Mouse (Mus musculus): ENCODE results near the gene Slc9a1.

Gene Slc9a1

GRCm38 (mm10) chr4:133374011-133374410 is 4.5 kb downstream of the Slc9a1 start:
- DNase-seq (ENCODE audit: low read depth, low spot score): no peak

DNA sequence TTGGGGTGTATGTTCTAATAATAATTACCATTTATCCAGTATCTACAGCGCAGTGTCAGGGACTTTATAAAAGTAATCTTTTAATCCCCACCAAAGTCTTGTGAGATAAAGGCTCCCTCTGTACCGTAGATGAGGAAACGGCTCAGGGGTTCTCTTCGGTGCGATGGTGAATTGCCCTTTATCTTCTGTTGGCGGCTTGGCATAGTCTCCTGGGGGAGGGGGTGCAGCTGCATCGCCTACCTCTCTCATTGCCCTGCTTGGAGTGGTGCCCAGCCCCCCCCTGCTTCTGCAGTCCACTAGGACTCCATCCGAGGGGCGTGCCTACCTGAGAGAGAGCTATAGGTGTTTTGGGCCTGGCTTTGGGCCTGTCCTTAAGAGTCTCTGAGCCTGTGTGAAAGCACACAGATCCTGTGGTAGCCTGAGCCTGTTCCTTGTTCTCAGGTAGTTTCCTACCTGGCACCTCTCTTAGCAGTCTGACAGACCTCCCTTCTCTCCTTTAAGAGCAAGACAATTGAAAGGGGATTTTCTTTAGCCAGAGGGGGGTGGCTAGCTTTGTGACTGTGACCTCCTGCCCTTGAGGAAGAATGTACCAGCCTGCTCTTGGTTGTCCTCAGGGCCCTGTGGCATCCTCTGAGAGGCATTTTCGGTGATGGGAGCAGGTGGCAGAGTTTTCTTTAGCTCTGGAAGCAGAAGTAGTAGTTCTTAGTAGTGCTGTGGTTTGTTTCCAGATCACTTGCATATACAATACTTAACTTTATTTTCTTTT is 6.5 kb downstream of the Slc9a1 start:
- no peak for DNase-seq (ENCODE audit: low read depth, low spot score)

DNA sequence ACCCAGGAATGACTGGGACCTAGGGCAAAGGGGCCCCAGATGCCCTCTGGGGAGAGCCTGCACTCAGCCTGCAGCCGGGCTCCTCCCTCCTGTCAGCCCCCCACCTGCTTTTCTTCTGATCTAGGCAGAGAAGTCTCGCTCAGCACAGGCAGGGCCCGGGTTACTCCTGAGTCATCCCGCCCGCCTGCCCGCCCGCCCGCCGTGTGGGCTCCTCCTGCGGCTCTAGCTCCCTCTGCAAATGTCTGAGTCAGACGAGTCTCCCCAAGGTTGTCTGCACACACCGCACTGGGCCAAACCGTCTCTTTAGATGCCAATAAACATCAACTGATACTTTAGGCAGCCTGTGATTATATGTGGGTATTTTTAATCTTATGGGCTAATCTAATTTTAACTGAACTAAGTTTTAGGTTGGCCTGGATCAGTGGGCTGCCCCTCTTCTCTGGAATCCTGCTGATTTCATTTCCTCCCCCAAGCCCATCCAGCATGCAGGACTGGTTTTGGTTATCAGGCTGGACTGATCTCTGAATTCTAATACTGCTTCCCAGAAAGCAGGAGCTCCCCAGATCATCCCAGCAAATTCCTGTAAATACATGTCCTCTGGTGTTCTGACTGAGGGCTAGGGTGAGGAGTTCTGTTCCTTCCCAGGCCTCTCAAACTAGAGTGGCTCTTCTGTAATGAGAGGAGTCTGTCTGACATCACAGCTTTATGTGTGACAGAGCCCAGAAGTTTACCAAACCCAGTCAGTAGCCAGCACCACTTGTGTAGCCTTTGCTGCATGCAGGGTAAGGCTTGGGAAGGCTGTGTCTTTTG is 8.9 kb downstream of the Slc9a1 start:
- DNase-seq (ENCODE audit: low read depth, low spot score): no peak

GRCm38 (mm10) chr4:133379046-133379347 is 9.5 kb downstream of the Slc9a1 start:
- DNase-seq (ENCODE audit: low read depth, low spot score): no peak

DNA sequence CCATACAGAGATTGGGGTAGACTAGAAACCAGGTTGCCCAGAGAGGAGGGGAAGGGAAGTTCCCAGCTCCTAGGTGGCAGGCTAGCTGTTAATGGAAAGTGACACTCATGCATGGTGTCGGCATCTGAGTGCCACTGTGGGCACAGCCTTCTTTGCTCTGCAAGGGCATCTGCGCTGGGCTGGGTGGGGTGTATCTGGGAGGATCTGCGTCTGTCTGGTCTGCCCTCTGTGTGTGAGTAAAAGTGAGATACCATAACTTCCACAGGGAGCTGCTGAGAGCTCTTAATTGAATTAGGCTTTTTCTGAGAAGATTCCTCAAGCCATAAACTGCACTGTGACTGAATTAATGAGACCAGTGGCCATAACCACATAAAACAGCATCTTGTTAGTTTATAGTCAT is 10.4 kb downstream of the Slc9a1 start:
- DNase-seq (ENCODE audit: low read depth, low spot score): no peak

- no peak for DNase-seq (ENCODE audit: low read depth, low spot score)
Measured at GRCm38 (mm10) chr4:133380532-133380931, 11.0 kb downstream of the Slc9a1 start.

DNA sequence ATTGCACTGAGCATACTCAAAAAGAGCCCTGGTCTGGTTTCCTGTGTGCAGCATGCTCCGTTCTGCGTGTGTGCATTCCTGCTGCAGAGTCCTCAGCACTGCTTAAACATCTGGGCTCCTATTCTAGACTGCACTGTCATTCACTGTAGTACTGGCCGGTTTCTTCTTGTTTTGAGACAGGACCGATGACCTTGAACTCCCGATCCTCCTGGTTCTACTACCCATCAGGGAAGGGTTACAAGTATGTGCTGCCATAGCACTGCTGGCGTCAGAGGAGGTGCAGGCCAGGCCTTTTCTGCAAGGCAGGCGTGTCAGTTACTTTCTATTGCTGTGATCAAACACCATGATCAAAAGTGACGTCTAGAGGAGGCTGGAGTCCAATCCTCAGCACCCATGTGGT is 11.6 kb downstream of the Slc9a1 start:
- no peak for DNase-seq (ENCODE audit: low read depth, low spot score)

GRCm38 (mm10) chr4:133386061-133386797 is 16.7 kb downstream of the Slc9a1 start:
- no peak for DNase-seq (ENCODE audit: low read depth, low spot score)

DNA sequence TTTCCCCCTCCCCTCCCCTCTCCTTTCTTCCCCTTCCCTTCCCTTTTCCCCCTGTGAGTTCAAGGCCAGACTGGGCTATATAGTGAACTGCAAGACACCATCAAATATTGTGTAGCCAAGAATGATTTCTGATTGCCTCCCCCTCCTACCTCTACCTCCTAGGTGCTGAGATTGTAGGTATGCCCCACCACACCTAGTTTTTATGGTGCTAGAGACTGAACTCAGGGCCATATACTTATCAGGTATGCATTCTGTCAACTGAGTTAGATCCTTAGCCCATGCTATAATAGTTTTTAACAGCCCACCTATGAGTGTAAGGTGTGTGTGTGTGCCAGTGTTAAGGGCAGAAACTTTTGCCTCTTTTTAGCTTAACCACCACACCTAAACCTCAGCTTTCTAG is 17.5 kb downstream of the Slc9a1 start:
- no peak for DNase-seq (ENCODE audit: low read depth, low spot score)

- no peak for DNase-seq (ENCODE audit: low read depth, low spot score)
Measured at GRCm38 (mm10) chr4:133388781-133389552, 19.5 kb downstream of the Slc9a1 start.

DNA sequence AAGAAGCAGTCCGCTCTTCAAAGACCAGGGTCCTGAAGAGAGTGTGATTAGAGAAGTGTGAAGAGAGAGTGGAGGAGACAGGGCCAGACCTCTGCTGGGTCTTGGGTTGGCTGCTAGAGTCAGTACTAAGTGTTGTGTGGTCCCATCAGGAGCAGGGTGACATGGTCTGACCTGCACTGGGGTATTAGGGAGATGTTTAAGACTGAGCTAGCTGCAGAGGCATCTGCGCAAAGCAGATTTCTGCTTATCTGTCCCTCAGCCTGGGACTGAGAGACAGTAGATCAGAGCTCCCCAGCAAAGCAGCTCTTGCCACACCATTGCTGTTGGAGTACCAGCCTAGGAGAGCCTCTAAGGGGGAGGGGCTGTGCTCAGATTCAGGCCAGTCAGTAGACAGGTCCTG is 20.5 kb downstream of the Slc9a1 start:
- no peak for DNase-seq (ENCODE audit: low read depth, low spot score)

- no peak for DNase-seq (ENCODE audit: low read depth, low spot score)
Measured at GRCm38 (mm10) chr4:133390585-133390984, 21.1 kb downstream of the Slc9a1 start.

GRCm38 (mm10) chr4:133391185-133392040 is 21.9 kb downstream of the Slc9a1 start:
- DNase-seq (ENCODE audit: low read depth, low spot score): no peak

GRCm38 (mm10) chr4:133394981-133395573 is 25.6 kb downstream of the Slc9a1 start:
- no peak for DNase-seq (ENCODE audit: low read depth, low spot score)

GRCm38 (mm10) chr4:133396079-133396478 is 26.6 kb downstream of the Slc9a1 start:
- DNase-seq (ENCODE audit: low read depth, low spot score): no peak

- no peak for DNase-seq (ENCODE audit: low read depth, low spot score)
Measured at GRCm38 (mm10) chr4:133397299-133397698, 27.8 kb downstream of the Slc9a1 start.

DNA sequence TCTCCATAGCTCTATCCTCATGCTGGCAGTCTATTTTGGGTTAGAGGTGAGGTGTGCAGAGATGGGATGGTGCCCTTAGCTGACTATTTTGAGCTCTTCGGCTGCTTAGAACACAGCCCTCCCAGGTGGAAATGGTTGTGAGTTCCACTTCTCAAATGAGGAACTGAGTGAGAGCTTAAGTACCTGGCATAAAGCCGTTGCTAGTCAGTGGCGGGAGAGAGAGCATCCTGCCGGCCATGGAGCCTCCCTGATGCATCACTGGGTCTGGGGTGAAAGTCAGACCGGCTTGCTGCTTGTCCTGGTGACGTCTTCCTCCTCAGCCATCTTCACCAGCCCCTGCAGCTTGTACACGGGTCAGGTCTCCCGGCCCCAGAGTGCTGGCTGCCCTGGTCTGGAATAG is 28.5 kb downstream of the Slc9a1 start:
- no peak for DNase-seq (ENCODE audit: low read depth, low spot score)

GRCm38 (mm10) chr4:133398619-133399018 is 29.1 kb downstream of the Slc9a1 start:
- DNase-seq (ENCODE audit: low read depth, low spot score): no peak

- DNase-seq (ENCODE audit: low read depth, low spot score): no peak
Measured at GRCm38 (mm10) chr4:133399509-133399908, 30.0 kb downstream of the Slc9a1 start.

DNA sequence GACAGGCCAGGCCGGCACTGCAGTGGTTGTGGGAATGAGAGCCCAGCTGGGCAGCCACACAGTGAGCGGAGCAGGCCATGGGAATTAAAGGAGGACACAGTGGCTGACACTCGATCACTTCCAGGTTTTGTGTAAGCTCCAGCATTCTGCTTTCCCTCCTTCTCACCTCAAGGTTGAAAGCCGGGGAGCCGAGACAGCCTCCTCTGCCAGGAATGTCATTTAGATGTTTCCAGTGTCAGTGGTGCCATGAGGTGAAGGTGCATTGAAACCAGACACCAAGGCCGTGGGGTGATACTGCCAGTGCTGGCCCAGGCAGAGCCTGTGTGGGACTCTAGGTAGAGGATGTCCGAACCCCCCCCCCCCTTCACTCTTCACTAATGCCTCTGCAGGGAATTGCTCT is 30.6 kb downstream of the Slc9a1 start:
- DNase-seq (ENCODE audit: low read depth, low spot score): no peak
